Mouse (Mus musculus) thymus, adult 2 months (tissue): ENCODE measurements around the gene Tsc22d1.

Source experiments
- CTCF ChIP-seq: fragments of 200-500 bp; IDR thresholded peaks from 2 replicates; pipeline ENCODE4 v1.5.1; 2012; ENCODE audit warnings: mild to moderate bottlenecking, control low read depth, low read length, moderate library complexity, borderline replicate concordance; ENCODE audit not compliant: control insufficient read depth, poor library complexity, insufficient read depth; ENCODE audit errors: extremely low read depth
- POLR2A ChIP-seq: fragments of 200-500 bp; IDR thresholded peaks from 2 replicates; pipeline ENCODE4 v1.6.1; 2012; ENCODE audit warnings: mild to moderate bottlenecking, low read length, control low read depth, moderate library complexity; ENCODE audit not compliant: control insufficient read depth, poor library complexity, insufficient read depth; ENCODE audit errors: extremely low read depth

GRCm38 (mm10) chr14:76455159-76455558, 40.4 kb downstream of the Tsc22d1 start:
- TF ChIP-seq CTCF, result no peak
- no peak for TF ChIP-seq POLR2A
